Mouse (Mus musculus) liver (tissue): ENCODE results near the gene Slc25a12.

Source experiments
- DNase-seq: peaks from one replicate; pipeline ENCODE4 v3.0.0-alpha.2; 2020; ENCODE audit warnings: mixed read lengths

Slc25a12 gene

GRCm38 (mm10) chr2:71304821-71305220, 62.7 kb downstream of the Slc25a12 start:
- DNase-seq = no peak

- DNase-seq = no peak
These were observed 64.3 kb downstream of the Slc25a12 start for GRCm38 (mm10) chr2:71303221-71303620.

GRCm38 (mm10) chr2:71302156-71302663, 65.3 kb downstream of the Slc25a12 start:
- no peak for DNase-seq

GRCm38 (mm10) chr2:71298729-71299128, 68.8 kb downstream of the Slc25a12 start:
- DNase-seq = no peak

GRCm38 (mm10) chr2:71297501-71297900, 70.0 kb downstream of the Slc25a12 start:
- DNase-seq = no peak

- DNase-seq = no peak
These were observed 71.7 kb downstream of the Slc25a12 start for GRCm38 (mm10) chr2:71295844-71296243.

- no peak for DNase-seq
These were observed 73.1 kb downstream of the Slc25a12 start for GRCm38 (mm10) chr2:71294489-71294888.

- no peak for DNase-seq
These were observed 73.6 kb downstream of the Slc25a12 start for GRCm38 (mm10) chr2:71293983-71294382.

- no peak for DNase-seq
These were observed 76.0 kb downstream of the Slc25a12 start for GRCm38 (mm10) chr2:71291566-71291965.

- no peak for DNase-seq
These were observed 77.3 kb downstream of the Slc25a12 start for GRCm38 (mm10) chr2:71290107-71290775.

GRCm38 (mm10) chr2:71281981-71282380, 85.6 kb downstream of the Slc25a12 start:
- no peak for DNase-seq

- no peak for DNase-seq
These were observed 88.5 kb downstream of the Slc25a12 start for GRCm38 (mm10) chr2:71278791-71279775.

- no peak for DNase-seq
These were observed 91.8 kb downstream of the Slc25a12 start for GRCm38 (mm10) chr2:71275734-71276133.

- peak; percentile 47 for DNase-seq
These were observed 93.4 kb downstream of the Slc25a12 start for GRCm38 (mm10) chr2:71273955-71274679.

- peak; percentile 67 for DNase-seq
These were observed 97.5 kb downstream of the Slc25a12 start for GRCm38 (mm10) chr2:71270085-71270484.

GRCm38 (mm10) chr2:71269332-71269731, 98.2 kb downstream of the Slc25a12 start:
- peak; percentile 41 for DNase-seq

GRCm38 (mm10) chr2:71268691-71269090, 98.9 kb downstream of the Slc25a12 start:
- DNase-seq = no peak

- no peak for DNase-seq
These were observed 103.0 kb downstream of the Slc25a12 start for GRCm38 (mm10) chr2:71264585-71264984.

- no peak for DNase-seq
These were observed 111.0 kb downstream of the Slc25a12 start for GRCm38 (mm10) chr2:71256581-71256980.

GRCm38 (mm10) chr2:71254836-71255235, 112.7 kb downstream of the Slc25a12 start:
- no peak for DNase-seq

- DNase-seq = no peak
These were observed 116.7 kb downstream of the Slc25a12 start for GRCm38 (mm10) chr2:71250841-71251240.

- DNase-seq = no peak
These were observed 119.5 kb downstream of the Slc25a12 start for GRCm38 (mm10) chr2:71248071-71248470.

GRCm38 (mm10) chr2:71246096-71246495, 121.5 kb downstream of the Slc25a12 start:
- no peak for DNase-seq
